Mouse (Mus musculus) left cerebral cortex, adult 2 months (tissue): ENCODE measurements at regions not wholly inside any gene's neighbourhood (a gene's known extent, or its start where the extent isn't known, plus 50 kb on each side); places are given as distances from the start of the nearest gene placed in this dataset.

ENCODE experiments used
- DNase-seq, 2 experiments: peaks; one replicate each; pipeline ENCODE4 v3.0.0; 2021 to 2022; ENCODE audit warnings: low spot score in 2 of 2, mixed read lengths in 1 of 2; ENCODE audit errors: extremely low spot score in 1 of 2
- H3K27ac ChIP-seq: fragments of 200-600 bp; 2 replicates; pipeline ENCODE4 v1.8.1; 2022
- H3K4me3 ChIP-seq: fragments of 200-600 bp; 2 replicates; pipeline ENCODE4 v1.8.1; 2022
- CTCF ChIP-seq: fragments of 200-600 bp; IDR thresholded peaks from 2 replicates; pipeline ENCODE4 v1.8.1; 2022; ENCODE audit warnings: antibody characterized with exemption, mild to moderate bottlenecking, moderate library complexity
- intact Hi-C: fragments of 180-260 bp; cut with DNase I; formaldehyde crosslinking; loops from one replicate; pipeline ENCODE4 v1.15.1; 2025

- H3K4me3 ChIP-seq = no peak overlapping the region
- intact Hi-C loops = no loop called here
- TF ChIP-seq CTCF = no peak
- DNase-seq = no peak
- H3K27ac ChIP-seq = no peak overlapping the region
These were observed 281.7 kb upstream of the Ndst3 start for GRCm38 (mm10) chr3:123972367-123972766.

DNA sequence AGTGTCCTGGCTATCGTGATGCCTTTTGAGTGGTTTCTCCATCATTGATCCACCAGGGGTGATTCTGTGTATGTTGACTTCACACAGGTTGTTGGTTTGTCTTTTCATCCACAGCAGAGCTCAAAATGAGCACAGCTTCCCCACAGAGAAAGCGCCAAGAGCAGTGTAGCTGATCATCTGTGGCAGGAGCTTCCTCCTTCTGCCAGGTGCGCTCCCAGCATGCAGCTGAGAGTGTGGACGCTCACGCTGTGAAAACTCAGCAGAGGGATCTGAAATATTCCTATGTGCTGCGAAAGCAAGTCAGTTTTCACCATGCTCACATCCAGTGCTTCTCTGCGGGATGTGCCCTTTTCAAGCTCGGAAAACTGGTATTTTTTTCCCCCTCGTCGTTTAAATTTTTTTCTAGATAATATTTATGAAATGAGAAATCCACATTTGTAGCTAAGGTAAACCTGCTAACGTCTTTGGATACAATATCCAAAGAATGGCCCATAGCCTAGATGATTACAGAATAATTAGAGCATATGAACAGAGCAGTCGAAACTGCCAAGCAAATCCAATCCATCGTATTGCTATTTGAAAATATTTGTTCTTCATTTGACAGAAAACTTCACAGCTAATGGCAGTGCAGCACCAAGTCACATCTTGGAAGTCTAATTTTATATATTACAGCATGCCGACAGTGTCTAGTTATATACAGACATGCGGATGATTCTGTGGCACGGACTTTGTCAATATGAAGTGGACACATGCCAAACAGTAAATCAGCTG lies 283.3 kb upstream of the Ndst3 start:
- intact Hi-C loops = no loop called here
- Histone ChIP-seq H3K27ac (no peak overlapping the region), H3K4me3 (no peak overlapping the region; the same call in 1 of the 2 replicates)
- no peak for TF ChIP-seq CTCF
- DNase-seq = no peak

DNA sequence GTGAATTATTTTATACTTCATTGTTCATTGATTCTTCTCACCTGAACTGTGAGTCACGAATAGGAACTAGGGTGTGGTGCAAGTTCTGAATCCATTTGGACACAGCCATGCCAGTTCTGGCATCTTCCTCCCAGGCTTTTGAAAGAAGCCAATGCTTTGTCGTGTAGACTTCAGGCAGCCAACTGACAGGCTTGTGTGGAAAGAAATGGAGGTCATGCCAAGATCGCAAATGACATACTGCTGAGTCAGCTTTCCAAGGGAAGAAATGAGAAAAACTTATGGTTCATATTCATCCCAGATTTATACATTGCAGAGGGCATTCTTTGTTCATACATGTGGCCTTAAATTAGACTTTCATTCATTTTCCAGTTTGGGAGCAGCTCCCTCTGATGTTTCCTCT lies 285.8 kb upstream of the Ndst3 start:
- TF ChIP-seq CTCF = no peak
- intact Hi-C loops = no loop called here
- Histone ChIP-seq H3K4me3 (no peak overlapping the region), H3K27ac (no peak overlapping the region)
- no peak for DNase-seq

DNA sequence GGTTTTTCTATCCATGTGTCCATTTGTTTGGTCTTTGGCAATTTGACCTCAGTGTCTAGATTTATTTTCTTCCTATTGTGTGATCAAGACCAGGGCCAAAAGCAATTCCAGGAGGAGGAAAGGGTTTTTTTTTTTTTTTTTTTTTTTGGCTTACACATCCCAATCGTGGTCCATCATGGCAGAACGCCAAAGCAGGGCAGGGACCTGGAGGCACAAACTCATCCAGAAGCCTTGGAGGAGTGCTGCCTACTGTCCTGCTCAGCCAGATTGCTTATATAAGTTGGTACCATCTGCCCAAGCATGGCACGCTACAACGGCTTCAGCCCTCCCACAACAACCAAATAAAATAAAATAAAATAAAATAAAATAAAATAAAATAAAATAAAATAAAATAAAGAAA lies 286.5 kb upstream of the Ndst3 start:
- no peak for TF ChIP-seq CTCF
- Histone ChIP-seq H3K27ac (no peak overlapping the region), H3K4me3 (no peak overlapping the region)
- intact Hi-C loops = no loop called here
- no peak for DNase-seq

DNA sequence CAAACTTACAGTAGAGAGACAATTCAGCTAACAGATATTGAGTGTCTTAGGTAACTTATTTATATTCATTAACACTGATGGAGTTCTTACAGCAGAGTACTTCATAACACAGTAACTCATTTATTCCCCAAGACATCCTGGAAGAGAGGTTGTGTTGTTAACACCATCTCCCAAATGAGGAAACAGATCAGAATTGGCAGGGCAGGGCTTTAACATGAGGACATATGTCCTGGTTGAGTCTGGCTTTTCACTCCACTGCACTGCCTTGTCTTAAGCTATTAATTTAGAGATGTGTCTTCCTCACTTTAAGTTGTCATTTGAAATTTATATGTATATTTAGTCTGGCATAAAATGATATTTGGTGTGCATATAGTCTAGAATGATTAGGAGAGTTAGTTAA lies 292.4 kb upstream of the Ndst3 start:
- Histone ChIP-seq H3K4me3 (no peak overlapping the region), H3K27ac (no peak overlapping the region)
- intact Hi-C loops = no loop called here
- no peak for DNase-seq
- no peak for TF ChIP-seq CTCF

DNA sequence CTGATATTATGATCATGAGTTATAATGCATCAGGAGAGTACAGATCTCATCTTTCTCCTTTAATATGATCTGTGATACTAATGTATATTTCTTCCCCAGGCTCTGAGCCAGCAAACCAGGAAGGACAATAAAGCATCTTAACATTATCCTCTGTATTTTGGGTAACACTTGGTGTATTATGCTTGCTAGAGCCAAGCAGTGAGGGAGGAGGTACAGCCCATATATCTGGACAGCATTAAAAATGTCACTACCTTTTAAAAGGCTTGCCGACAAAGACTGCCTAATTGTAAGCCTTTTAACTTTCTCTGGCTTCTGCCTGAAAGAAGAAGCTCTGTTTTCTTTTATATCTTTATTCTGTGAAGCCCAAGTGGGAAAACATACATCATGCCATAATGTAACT lies 292.9 kb upstream of the Ndst3 start:
- TF ChIP-seq CTCF = no peak
- Histone ChIP-seq H3K4me3 (no peak overlapping the region), H3K27ac (no peak overlapping the region)
- DNase-seq = no peak
- intact Hi-C loops = no loop called here

DNA sequence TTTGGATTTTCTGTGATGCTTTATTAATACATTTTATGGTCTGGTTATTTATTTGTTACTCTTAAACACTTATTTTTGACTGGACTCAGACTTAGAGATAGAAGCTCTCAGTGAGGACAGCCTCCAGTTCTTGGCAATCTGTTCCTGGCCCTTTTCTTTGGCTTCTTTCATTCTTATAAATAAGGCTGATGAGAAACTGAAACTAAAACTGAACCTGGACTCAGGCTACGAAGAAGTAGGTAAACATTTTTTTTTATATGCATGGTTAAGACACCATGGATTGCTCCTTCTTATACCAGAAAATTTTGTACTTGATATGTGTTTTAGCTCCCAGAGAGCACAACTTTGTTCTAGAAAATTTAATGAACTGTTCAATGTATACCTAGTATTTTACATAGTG lies 293.4 kb upstream of the Ndst3 start:
- intact Hi-C loops = no loop called here
- no peak for TF ChIP-seq CTCF
- Histone ChIP-seq H3K27ac (no peak overlapping the region), H3K4me3 (no peak overlapping the region)
- no peak for DNase-seq

DNA sequence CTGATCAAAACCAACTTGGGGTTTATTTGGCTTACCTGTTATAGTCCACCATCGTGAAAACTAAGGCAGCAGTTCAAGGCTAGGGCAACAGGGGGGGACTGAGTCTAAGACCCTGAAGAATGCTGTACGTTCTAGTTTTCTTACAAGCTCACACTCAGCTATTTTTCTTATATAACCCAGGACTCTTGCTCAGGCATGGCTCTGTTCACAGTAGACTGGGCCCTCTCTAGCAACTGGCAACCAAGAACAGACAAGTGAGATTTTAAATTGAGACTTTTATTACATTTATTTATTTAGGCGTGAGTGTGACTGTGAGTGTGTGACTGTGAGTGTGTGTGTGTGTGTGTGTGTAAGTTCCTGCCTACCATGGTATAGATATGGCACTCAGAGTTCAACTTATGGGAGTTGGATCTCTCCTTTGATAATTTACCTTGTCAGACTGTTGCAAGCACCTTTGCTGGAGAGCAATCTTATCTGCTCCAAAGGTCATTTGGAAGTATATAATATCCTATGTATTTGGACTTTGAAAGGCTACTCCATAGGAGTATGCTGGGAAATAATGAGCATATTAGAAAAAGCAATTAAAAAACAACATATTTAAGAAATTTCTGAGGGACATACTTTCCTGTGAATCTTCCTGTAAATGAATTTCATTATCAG lies 309.4 kb upstream of the Ndst3 start:
- intact Hi-C loops = no loop called here
- no peak for TF ChIP-seq CTCF

GRCm38 (mm10) chr3:124000883-124001282 lies 310.2 kb upstream of the Ndst3 start:
- TF ChIP-seq CTCF = no peak
- Histone ChIP-seq H3K4me3 (no peak overlapping the region), H3K27ac (no peak overlapping the region)
- intact Hi-C loops = no loop called here
- DNase-seq = no peak

More for the DNA sequence above, 309.4 kb upstream of the Ndst3 start:
- Histone ChIP-seq H3K4me3 (no peak overlapping the region), H3K27ac (no peak overlapping the region)
- no peak for DNase-seq

DNA sequence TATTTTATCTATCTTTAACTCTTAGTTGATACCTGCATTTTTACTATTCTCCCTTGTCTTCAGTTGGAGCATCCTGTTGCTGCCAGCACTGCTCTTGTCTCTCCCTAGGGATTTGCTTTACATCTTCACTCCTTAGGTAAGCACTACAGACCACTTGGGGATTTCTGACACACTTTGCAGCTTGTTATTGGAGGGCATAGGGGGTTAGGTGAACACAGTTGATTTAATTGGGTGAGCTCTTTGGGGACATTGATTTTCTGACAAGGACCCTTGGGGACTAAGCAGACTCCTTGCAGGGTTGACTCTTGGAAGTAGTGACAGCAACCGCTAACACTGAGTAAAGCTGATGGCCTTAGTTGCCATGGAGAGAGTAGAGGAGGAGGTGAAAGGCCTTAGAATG lies 309.0 kb upstream of the Tram1l1 start:
- no peak overlapping the region for H3K4me3 ChIP-seq
- TF ChIP-seq CTCF = no peak
- H3K27ac ChIP-seq = no peak overlapping the region
- DNase-seq = no peak
- intact Hi-C loops = no loop called here

- Histone ChIP-seq H3K4me3 (no peak overlapping the region), H3K27ac (no peak overlapping the region)
- TF ChIP-seq CTCF = no peak
- intact Hi-C loops = no loop called here
- DNase-seq = no peak
These were observed 302.0 kb upstream of the Tram1l1 start for GRCm38 (mm10) chr3:124018618-124019017.

DNA sequence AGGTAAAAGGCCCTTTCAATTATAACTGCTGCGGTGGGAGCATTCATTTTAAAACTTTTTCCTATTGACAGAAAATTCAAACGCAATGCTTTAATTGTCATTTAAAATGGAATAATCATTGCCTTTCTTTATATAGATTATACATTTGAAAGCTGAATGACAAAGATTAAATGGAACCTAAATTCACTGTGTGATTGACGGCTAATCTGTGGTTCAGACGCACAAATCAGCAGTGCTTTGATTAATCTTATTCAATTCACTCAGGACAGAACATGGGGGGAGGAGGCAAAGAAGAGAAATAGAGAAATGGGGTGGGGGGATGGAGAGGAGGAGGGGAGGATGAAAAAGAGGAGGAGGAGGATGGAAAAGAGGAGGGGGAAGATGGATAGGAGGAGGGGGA lies 294.5 kb upstream of the Tram1l1 start:
- Histone ChIP-seq H3K27ac (no peak overlapping the region), H3K4me3 (no peak overlapping the region)
- no peak for DNase-seq
- intact Hi-C loops = no loop called here
- TF ChIP-seq CTCF = no peak

GRCm38 (mm10) chr3:124067061-124067460 lies 253.6 kb upstream of the Tram1l1 start:
- TF ChIP-seq CTCF = no peak
- no peak for DNase-seq
- no peak overlapping the region for H3K4me3 ChIP-seq
- H3K27ac ChIP-seq = no peak overlapping the region
- intact Hi-C loops = loop anchor here (5.0 kb wide), 1 partner anchor 550 kb away; no protein-coding TSS in a partner anchor
